ENCODE assay signal across 21 mouse cellular contexts in the genomic region with DNA sequence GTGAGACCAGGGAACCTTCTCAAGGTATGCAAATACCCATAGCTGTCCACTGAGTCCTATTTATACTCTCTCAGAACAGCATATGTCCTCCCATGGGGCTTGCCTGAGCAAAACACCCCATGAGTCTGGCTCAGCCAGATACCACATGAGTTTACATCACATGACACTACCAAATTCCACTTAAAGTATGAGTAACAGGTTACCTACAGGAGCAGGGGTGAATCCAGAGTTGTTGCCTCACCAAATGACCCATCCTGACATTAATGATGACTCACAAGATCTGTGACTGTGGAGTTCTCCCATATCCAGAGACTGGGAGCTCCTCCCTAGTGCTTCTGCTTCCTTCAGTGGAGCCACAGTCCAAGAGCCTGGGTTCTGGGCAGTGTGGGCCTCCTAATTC.
DNase-seq lines count a peak whose midpoint lies in the region; ATAC-seq and TF ChIP-seq lines count a peak whose summit lies in the region.
"Had no signal": no experiment of that assay in that cellular context is flagged by ENCODE, and none has a peak within 500 bp of the region (broad histone marks: within the 10 kb centered on the region; RNA-seq: fewer than 3 reads in every experiment).

No protein-coding gene starts in this region.

- no peak overlapping the region for H3K4me3 ChIP-seq in midbrain, embryonic 12.5 days
- H3K4me3 ChIP-seq in midbrain, embryonic 10.5 days, result no peak overlapping the region
- H3K4me3 ChIP-seq in C2C12 (ENCODE audit: insufficient read depth, poor library complexity, severe bottlenecking) (no peak overlapping the region), myocyte (no peak overlapping the region)
- H3K4me3 ChIP-seq: embryonic facial prominence, embryonic 10.5 days; embryonic facial prominence, embryonic 12.5 days; forebrain, embryonic 13.5 days; forebrain, embryonic 15.5 days had no signal

- H3K36me3 ChIP-seq in midbrain, embryonic 12.5 days, result no peaks in the 10 kb centered on the region
- H3K36me3 ChIP-seq in midbrain, embryonic 10.5 days, result no peaks in the 10 kb centered on the region
- H3K36me3 ChIP-seq in C2C12 (ENCODE audit: control insufficient read depth, insufficient read depth) (no peaks in the 10 kb centered on the region), myocyte (ENCODE audit: control insufficient read depth, insufficient read depth) (no peaks in the 10 kb centered on the region)
- H3K36me3 ChIP-seq: embryonic facial prominence, embryonic 10.5 days; embryonic facial prominence, embryonic 12.5 days; forebrain, embryonic 15.5 days had no signal

- H3K4me1 ChIP-seq in midbrain, embryonic 12.5 days, result no peaks in the 10 kb centered on the region
- no peaks in the 10 kb centered on the region for H3K4me1 ChIP-seq in midbrain, embryonic 10.5 days
- H3K4me1 ChIP-seq: embryonic facial prominence, embryonic 10.5 days; embryonic facial prominence, embryonic 12.5 days; forebrain, embryonic 13.5 days; forebrain, embryonic 15.5 days had no signal

- H3K4me2 ChIP-seq in midbrain, embryonic 12.5 days (replicated peaks), result no peak overlapping the region
- no peak overlapping the region for H3K4me2 ChIP-seq in myocyte (ENCODE audit: low read depth)
- H3K4me2 ChIP-seq: embryonic facial prominence, embryonic 12.5 days; forebrain, embryonic 13.5 days; forebrain, embryonic 15.5 days had no signal

- H3K79me2 ChIP-seq in C2C12 (ENCODE audit: control insufficient read depth, insufficient read depth) (no peaks in the 10 kb centered on the region), myocyte (ENCODE audit: control insufficient read depth, insufficient read depth) (no peaks in the 10 kb centered on the region)

- no peaks in the 10 kb centered on the region for H3K79me3 ChIP-seq in C2C12 (ENCODE audit: low read depth)

- no peak for TF ChIP-seq POLR2A in myocyte (IDR thresholded peaks at IDR 0.05; ENCODE audit: insufficient read length, low read depth)

- H3K27ac ChIP-seq in midbrain, embryonic 12.5 days (replicated peaks), result no peak overlapping the region
- no peak overlapping the region for H3K27ac ChIP-seq in midbrain, embryonic 10.5 days (replicated peaks)
- H3K27ac ChIP-seq: embryonic facial prominence, embryonic 10.5 days; embryonic facial prominence, embryonic 12.5 days; forebrain, embryonic 13.5 days; forebrain, embryonic 15.5 days had no signal

- H3ac ChIP-seq in C2C12 (ENCODE audit: control insufficient read depth, insufficient read length, low read depth), result no peak overlapping the region
- no peak overlapping the region for H3ac ChIP-seq in myocyte (ENCODE audit: control insufficient read depth, insufficient read length)

- no peak for DNase-seq in midbrain, embryonic 10.5 days (ENCODE audit: low spot score)
- DNase-seq in lung, postnatal 25 days (ENCODE audit: low spot score), result no peak
- DNase-seq: adrenal gland, adult 8-10 months; adrenal gland, postnatal 14 days; adrenal gland, postnatal 36 days; B cell, adult 2 months; cerebellum, adult 11-12 months; cerebellum, adult 2 months; cerebellum, adult 9-10 months; cerebellum, postnatal 10 days; cerebellum, postnatal 25 days; forebrain, postnatal 0 days had no signal

- no peaks in the 10 kb centered on the region for H3K9me3 ChIP-seq in midbrain, embryonic 12.5 days
- H3K9me3 ChIP-seq in midbrain, embryonic 10.5 days (replicated peaks), result no peaks in the 10 kb centered on the region
- H3K9me3 ChIP-seq: embryonic facial prominence, embryonic 10.5 days; embryonic facial prominence, embryonic 12.5 days; forebrain, embryonic 13.5 days; forebrain, embryonic 15.5 days had no signal

- no peaks in the 10 kb centered on the region for H3K27me3 ChIP-seq in midbrain, embryonic 12.5 days
- H3K27me3 ChIP-seq in midbrain, embryonic 10.5 days (ENCODE audit: low read depth, poor library complexity, severe bottlenecking), result no peaks in the 10 kb centered on the region
- H3K27me3 ChIP-seq in C2C12 (ENCODE audit: control insufficient read depth, insufficient read depth, insufficient read length), result no peaks in the 10 kb centered on the region
- H3K27me3 ChIP-seq in myocyte (ENCODE audit: control insufficient read depth, insufficient read depth, insufficient read length), result no peaks in the 10 kb centered on the region
- H3K27me3 ChIP-seq: embryonic facial prominence, embryonic 12.5 days; forebrain, embryonic 13.5 days; forebrain, embryonic 15.5 days; Patski had no signal

- TF ChIP-seq CTCF in C2C12 (IDR thresholded peaks at IDR 0.05; ENCODE audit: control insufficient read depth, insufficient read depth, insufficient read length), result no peak

- no peak overlapping the region for H3K9ac ChIP-seq in midbrain, embryonic 12.5 days (replicated peaks)
- H3K9ac ChIP-seq: embryonic facial prominence, embryonic 12.5 days; forebrain, embryonic 13.5 days; forebrain, embryonic 15.5 days; forebrain, postnatal 0 days had no signal

- ATAC-seq in midbrain, embryonic 12.5 days (ENCODE audit: low FRiP score, low read depth), result 0 out of 2 replicates have a peak, but pooled peaks have one; percentile 12
- ATAC-seq: activated CD4-positive, CD25-positive, alpha-beta regulatory T cell, adult 4 months; forebrain, embryonic 13.5 days; forebrain, embryonic 15.5 days; forebrain, postnatal 0 days; Patski had no signal

TF ChIP-seq in C2C12, 6 proteins besides CTCF, POLR2A, EP300 and RAD21:
- TF ChIP-seq USF1 (IDR thresholded peaks at IDR 0.05; ENCODE audit: low read depth) (peak; percentile 69), MYOG (IDR thresholded peaks at IDR 0.05; ENCODE audit: control insufficient read depth, extremely low read depth, insufficient read length) (no peak), MAX (IDR thresholded peaks at IDR 0.05) (no peak), MYOD1 (IDR thresholded peaks at IDR 0.05; ENCODE audit: control insufficient read depth, insufficient read length, low read depth) (no peak), CEBPB (IDR thresholded peaks at IDR 0.05; ENCODE audit: low read depth) (peak; percentile 56), FOSL1 (IDR thresholded peaks at IDR 0.05; ENCODE audit: insufficient read depth, low read length, poor library complexity, severe bottlenecking) (no peak)

TF ChIP-seq in myocyte, 11 proteins besides CTCF, POLR2A, EP300 and RAD21:
- TF ChIP-seq USF1 (IDR thresholded peaks at IDR 0.05; ENCODE audit: low read depth) (peak; percentile 12), TCF3 (IDR thresholded peaks at IDR 0.05; ENCODE audit: insufficient read length, low read depth) (no peak), MAX (IDR thresholded peaks at IDR 0.05; ENCODE audit: low read depth) (no peak)
TF ChIP-seq in myocyte: peak in this region for 1.
